Mouse (Mus musculus) c-Kit-positive CD71-positive TER-119-positive erythroid progenitor cells, embryonic 14.5 days (primary cell): ENCODE data around the gene 4930469K13Rik.

Source experiments
- DNase-seq: peaks from one replicate; pipeline ENCODE4 v3.0.0-alpha.2; 2013; ENCODE audit warnings: low spot score

Gene 4930469K13Rik

DNA sequence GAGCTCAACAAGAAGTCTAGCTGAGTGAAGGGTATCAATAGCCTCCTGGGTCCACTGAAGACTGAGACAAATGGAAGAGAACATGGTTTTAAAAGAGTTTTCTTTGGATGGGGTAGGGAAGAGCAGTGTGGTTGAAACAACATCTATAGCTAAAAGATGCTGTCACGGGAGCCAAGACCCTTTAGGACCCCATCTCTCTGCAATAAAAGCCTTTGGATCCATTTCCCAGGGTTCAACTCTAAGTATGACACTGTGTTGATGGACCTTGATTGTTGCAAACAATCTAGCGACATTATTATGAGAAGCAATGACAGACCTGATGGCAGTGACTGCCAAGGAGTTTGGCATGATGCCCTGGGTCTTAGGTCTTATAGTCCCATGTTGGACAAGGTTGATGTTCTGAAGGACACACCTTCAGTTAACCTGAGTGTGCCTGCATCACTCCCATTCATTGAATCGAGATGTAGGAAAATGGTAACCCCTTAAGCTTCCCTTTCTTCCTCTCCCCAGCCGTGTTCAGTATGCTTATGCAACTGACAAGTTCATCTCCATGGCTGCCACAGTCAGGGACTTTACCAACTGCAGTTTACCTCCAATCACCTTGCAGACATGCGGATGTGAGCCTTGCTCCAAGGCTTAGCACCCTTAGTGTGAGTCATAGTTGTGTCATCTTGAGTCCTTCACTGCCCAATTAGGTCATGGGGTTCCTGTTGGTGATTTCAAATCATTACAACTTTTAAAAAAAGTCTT, 62.3 kb downstream of the 4930469K13Rik start:
- DNase-seq = no peak

DNA sequence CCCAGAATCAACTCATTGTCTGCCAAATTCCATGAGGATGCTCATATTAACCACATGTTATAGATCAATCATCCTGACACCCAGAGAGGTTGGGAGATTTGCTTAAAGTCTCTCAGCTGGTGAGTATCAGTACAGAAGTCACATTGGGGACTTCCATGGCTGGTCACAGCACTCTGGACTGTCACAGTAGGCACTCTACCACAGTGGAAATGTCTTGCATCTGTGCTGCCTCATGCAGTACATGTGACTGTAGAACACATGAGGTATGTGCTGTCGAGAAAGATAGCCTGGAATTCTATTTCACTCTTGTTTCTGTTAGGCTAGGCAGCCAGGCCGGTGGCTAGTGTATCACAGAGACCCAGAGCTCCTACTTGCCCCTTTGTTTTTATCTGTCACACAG, 63.6 kb downstream of the 4930469K13Rik start:
- no peak for DNase-seq

DNA sequence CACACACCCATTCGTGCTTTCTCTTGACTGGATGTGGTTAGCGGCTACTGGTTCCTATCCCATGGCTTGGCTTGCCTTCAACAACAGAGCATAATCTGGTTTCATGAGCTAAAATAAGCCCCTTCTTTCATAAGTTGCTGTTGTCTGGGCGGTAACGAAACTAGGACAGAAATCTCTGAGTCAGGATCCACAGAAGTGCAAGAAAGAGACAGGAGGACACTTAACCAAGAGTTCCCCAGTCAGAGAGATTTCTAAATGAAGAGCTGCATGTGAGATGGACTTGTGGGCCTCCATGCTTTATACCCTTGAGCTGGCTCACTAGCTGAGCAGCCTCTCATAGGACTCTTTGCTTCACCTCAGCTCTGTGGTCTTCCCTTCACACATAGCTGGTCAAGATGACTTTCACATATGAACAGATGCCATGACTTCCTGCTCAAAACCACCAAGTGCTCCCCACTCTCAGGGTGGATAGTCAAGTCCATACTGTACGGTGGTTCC, 64.3 kb downstream of the 4930469K13Rik start:
- DNase-seq = no peak

DNA sequence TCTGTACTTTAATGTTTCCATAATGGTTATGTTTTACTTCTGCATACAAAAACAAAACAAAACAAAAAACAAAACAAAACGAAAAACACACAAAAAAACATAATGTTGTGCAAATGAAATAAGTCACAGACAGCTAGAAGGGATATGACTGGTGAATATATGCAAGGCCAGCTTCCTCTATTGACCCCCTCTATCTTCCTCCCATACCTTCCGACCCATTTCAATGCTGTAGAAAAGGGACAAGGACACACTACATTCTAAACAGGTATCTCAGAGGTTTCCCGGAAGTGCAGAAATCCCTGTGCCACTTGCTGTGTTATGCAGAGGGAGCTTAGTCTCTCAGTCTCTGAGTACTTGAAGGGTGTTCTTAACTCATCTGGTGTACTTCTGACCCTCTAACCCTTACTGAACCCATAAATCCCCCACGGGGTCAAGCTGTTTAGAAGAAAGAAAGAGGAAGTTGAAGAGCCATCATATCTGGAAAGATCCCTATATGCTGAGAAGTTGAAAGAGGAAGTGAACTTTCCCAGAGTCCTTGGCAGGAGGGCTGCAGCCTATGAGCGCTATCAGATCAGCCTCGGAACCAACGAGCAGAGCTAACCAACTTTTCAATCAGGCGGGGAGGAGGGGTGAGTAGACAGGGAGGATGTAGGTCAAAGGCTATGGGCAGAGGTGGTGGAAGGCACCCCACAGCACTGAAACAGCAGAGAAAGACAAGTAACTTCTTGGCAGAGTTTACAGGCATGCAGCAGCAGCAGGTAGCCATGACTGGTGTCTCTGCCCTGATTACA, 67.1 kb downstream of the 4930469K13Rik start:
- DNase-seq = peak; percentile 13

DNA sequence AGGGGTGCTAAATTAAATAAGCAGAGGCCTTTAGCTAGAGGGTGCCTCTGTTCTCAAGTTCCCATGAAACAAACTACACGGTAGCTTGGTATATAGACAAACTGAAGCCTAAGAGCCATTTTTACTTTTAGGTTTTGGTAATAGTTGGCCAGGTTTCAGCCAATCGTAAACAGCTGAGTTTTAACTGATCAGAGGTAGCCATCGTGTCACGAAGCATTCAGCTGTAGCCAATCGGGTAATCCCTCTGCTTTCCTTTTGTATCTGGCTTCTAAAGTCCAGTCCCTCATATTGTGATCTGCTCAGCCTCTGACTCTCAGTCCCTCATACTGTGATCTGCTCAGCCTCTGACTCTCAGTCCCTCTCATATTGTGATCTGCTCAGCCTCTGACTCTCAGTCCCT, 68.7 kb downstream of the 4930469K13Rik start:
- no peak for DNase-seq

DNA sequence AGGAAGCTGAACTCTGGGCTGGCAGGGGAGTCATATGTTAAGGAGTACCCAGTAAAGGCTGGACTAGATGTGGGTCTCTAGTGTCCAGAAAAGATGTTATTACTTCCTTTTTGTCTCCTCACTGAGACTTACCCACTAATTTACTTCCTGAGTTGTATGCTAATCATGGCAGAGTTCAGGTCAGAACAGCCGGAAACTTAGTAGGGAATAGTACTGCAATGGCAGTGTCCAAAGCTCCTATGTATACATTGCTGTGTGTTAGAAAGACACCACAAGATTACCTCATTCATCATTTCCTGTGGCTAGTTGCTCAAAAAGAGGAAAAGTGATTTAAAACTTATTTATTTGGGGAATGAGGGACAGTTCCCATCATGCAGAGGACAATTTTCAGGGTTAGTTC, 73.3 kb downstream of the 4930469K13Rik start:
- DNase-seq = no peak

DNA sequence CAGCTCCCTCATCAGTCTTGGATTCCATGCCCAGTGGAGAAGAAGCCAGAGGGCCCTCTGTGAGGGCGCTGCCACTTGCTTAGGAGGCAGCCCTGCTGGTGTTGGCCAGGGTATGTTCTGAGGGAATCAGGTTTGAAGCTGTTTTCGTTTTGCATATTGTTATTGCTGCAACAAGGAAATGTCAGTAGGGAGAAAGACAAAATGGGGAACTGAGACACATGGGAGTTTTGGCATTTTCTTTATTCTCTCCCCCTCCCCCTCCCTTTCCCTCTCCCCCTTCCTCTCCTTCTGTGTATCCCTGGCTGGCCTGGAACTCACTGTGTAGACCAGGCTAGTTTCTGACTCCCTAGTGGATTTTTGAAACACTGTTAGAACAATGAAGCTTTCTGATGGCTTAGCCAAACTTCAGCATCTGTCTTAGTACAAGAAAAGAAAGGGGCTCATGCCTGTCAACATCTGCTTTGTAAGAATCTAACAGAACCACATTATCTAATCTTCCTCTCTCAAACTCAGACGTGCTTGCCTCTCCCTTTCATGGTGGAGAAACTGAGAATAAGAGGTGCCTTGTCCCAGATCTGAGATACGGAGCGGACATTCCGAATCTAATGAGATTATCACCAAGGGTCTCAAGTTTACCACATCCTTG, 86.2 kb downstream of the 4930469K13Rik start:
- DNase-seq = no peak

DNA sequence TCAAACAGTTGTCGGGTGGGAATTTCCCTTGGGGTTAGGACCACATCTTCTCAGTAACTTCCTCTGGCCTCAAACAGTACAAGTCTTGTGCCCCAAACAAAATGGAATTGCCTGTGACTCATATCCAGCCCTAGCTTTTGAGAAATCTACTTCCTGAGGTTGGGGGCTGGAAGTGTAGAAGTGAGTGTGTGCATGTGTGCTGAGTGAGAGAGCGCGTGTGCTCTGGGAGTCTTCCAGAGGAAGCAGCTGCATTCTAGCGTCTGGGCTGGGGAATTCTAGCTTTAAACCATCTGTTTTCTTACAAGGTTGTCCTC, 87.5 kb downstream of the 4930469K13Rik start:
- no peak for DNase-seq

DNA sequence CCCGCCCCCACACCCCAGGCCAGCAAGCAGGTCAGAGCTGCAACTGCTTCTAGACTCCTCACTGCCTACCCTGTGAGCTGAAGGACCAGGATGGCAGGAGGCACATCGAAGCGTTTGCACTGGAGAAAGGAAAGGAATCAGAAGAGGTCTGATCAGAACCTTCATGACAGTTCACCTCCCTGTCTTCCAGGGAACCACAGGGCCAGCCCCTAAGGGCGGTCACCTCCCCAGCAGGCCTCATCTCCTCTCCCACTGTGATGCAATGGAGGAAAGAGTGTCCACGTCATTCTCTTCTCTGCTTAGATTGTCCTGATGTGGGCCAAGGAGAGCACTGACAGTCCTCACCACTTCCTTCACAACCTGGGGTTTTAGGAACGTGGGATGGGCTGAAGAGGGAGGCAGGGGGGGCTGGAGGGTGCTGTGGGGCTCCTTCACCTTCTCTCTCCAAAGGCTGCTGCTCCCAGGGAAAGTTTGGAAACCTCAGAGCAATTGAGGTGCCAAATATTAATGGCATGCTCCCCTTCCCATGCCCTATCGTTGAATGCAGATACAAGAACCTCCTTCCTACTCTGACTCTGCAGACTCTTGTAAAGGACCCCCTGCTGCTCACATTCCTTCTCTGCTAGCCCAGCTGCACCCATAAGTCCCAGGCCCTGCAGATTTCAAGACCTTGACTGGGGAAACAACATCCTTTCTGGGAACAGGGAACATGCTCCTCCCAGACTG, 88.1 kb downstream of the 4930469K13Rik start:
- DNase-seq = no peak

DNA sequence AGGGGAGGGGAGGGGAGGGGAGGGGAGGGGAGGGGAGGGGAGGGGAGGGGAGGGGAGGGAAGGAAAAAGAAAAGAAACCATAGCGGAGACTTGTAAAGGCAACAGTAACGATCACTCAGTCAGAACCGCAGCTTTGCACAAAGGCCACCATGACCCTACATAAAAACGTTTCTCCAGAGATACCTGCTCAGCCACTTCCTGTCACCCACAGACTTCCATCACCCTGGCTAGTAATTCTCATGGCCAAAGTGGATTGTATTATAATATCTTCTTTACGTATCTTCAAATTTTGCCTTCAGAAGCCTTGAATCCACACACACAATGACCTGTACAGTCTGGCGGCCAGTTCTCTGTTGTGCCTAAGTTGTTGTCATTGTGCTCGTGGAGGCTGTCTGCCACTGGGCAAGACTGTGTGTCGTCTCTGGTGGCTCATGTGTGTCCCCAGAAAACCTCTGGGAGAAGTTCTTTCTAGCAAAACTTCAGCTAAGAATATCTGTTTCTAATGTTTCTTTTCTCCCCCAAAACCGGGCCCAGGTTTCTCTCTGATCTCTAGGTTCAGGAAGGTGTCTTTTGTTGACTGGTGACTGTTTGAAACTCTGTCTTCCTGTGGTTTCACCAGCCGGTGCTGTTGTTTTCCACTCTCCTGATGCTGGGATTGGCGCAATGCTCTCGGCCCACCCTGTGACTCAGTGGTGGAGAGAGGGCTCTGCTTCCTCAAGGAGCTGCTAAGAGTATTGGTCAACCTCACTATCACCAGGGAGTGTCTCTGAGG, 88.9 kb downstream of the 4930469K13Rik start:
- no peak for DNase-seq

DNA sequence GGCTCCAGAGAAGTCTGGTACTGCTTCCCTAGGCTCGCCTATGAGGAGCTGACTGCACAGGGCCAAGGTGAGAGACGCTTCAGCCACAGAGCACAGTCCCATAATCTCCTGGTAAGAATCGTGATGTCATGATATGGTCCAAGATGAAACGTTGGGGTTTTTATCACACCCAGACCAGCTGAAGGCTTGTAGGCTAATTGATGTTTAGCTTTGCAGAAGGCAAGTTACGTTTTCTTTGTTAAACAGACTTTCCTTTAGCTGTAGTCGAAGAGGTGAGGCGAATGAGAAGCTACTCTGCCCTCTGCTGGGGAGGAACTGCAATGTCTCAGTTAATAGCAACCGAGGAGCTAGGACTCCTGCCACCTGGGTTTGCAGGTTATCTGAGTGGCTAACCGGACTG, 89.7 kb downstream of the 4930469K13Rik start:
- DNase-seq = peak; percentile 56

DNA sequence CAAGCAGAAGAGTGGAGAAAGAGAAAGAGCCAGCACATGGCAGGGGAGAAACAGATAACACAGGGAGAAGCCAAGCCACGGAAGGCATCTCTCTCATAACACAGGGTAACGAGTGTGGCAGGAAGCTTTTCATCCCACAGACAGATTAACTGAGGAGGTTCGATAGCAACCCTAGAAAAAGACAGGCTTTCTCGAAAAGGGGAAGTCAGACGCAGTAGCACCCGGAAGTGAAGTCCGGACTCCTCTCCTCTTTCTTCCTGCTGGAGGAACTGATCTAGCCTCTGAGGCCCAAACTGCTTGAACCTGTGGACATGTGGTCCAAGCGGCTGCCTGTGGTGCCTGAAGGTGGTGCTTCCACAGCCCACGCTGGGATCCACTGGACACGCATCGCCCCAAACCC, 90.1 kb downstream of the 4930469K13Rik start:
- DNase-seq = no peak

DNA sequence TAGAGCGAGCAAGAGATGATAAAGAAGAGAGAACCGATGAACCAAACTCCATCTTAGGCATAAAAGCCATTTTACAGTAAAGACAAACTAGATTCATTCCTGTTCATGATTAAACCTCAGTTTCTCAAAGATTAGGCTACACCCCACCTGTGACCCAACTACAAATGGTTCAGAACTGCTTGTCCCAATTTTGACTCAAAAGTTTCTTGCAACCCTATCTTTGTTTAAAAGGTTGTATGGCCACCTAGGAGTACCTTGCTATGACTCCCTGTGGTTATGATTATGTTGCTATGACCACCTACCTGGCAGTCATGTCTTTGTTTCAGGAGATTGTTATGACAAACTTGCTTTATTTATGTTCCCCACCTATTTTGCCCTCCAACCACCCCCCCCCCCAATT, 90.7 kb downstream of the 4930469K13Rik start:
- DNase-seq = no peak

DNA sequence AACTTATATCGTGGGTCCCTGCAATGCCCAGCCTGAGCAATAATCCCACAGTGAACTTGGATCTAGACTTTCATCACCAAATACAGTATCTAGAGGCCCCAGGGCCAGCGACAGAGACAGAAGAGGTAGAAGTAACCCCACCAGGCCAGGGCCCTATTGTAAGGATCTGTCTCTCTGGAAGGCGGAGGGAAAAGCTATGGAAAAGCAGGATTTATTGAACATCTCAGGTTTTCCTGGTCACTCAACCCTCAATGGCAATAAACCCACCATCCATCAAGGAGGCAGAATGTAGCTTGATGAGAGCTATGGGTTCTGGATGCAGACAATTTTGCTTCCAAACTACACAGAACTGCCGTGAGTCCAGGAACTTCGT, 95.8 kb downstream of the 4930469K13Rik start:
- DNase-seq = no peak

DNA sequence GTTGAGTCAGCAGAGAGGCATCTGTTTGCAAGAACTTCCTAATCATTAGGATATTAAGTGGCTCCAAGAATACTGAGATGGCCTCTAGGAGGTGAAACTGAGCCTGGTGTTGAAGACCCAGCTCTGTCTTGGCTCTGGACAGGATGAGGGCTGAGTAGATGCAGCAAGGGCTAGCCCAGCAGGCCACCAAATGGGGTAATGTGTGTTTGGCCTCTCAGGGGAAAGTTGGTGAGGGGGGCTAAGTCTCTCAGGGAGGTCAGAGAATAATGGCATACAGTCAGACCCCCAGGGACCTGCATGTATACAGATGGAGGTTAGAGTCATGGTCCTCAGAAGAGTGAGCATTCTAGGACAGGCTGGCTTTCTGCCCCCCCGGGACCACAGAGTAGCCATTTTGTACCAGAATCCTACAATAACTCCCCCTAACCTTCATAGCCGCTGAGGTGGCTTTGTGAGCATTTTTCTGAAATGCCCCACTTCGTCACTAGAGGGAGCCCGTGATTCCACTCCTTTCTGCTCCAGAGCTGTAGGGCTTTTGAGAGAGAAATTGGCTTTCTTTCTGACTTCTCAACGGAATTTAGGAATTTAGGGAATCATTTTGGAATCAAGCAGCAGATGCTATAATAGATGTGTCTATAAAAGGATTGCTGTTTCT, 96.3 kb downstream of the 4930469K13Rik start:
- DNase-seq = peak; percentile 30

DNA sequence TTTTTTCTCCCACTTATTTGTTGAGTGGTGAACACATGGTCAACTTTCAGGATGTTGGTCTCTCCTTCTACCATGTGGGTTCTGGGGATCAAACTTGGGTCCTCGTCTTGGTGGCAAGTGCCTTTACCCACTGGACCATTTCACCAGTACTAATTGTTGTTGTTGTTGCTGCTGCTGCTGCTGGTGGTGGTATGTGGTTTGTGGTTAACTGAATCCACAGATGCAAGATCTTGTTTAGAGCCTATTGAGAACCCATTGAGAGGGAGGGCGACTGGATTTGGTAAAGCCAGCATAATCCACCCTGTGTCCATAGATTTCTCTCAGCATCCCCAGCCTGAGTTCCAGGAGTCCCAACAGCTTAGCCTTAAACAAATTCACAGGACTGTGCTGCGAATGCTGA, 97.9 kb downstream of the 4930469K13Rik start:
- no peak for DNase-seq

DNA sequence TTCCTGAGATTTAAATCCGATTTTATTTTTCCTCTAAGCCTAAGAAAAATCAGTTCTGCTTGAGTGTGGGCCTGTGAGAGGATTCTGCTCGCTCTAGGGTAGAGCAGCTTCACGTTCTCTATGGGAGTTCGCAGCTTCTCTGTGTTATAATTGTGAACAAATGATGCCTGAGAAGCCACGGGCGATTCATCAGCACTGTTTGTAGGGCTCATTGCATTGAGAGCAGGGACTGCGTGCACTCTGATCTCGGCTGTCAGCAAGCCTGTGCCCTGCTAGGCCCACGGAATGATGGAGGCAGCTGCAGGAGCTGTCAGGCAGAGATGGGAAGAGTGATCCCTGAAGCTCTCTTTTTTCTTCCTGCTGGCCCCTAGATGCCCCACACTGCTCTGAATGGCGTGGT, 100.1 kb downstream of the 4930469K13Rik start:
- DNase-seq = no peak

DNA sequence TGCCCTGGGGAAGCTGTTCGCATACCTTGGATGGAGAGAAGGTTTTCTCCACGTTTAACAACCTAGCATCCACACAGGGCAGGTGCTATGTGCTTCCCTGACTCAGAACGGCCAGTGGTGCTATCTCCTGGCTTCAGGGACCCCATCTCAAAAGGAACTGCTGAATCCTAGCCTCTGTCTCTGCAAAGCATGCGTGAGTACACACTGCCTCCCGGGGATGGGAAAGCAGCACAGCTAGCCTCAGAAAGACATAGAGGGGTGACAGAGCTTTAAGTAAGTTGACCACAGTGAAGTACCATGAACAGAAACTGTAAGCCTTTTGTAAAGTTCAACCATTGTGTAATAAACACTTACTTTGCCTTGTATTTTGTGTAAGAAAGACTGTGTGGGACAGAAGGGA, 104.9 kb downstream of the 4930469K13Rik start:
- DNase-seq = no peak

DNA sequence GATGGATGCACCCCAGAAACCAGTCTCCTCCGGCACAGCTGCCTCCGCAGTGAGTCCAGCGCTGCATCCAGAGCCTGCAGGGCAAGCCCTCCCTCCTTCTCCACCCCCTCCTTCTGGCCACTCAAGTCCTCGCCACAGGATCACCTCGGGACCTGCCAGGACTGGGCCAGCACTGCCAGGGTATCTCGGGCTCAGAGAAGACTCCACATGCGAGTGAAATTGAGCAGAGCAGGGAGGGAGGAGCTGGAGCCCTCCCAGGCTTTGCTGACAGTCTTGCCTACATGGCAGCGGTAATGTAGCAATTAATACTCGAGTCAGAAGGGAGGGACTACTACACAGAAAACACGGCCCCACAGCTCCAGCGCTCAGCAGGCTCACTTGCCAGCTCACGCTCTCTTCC, 105.4 kb downstream of the 4930469K13Rik start, which contains the start of gene Kcnip1:
Gene Kcnip1 (minus strand): TSS at position 215 of the 400 bp plus-strand sequence.
- DNase-seq = no peak

DNA sequence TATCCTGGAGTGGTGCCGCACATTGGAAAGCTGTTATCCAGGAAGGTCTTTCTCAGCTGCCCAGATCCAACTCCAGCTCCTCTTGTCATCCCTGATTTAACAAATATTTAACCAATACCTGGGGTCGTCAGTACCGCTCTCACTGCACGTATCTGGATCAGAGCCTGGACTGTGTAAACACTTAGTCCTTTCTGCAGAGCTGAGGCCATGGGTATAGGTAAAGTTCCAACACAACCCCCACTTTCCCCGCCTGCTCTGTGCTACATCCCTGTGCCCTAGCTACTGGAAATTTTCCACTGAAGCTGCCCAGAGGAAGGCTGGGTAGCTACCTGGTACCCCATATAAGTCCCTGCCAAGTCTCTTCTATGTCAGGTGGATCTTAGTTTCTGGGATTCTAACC, 108.4 kb downstream of the 4930469K13Rik start:
- DNase-seq = no peak

DNA sequence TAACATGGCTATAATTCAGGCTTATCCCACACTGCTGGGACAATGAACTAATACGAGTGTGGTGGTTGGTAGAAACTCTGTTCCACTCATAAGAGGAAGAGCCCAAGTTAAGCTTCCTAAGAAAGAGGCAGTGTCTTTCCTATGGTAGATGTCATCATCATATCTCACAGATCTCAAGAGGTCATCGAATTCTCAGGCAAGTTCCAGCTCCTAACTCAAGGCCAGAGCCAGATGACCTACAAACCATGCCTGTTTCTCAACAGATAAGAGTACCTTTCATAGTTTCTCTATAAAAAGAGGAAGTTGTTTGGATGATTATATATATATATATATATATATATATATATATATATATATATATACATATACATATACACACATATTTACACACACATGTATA, 111.8 kb downstream of the 4930469K13Rik start:
- DNase-seq = no peak
